Mouse (Mus musculus) ES-E14 (cell line): ENCODE data around the gene Mt1. TPM values are rescaled to one million over a fixed set of nuclear protein-coding genes. Genes with fewer than 3 reads are reported as not detected.
A peak's percentile ranks its signal among the peaks of the same experiment; 100 is the strongest.

ENCODE experiments used
- DNase-seq: peaks from one replicate; pipeline ENCODE4 v3.0.0-alpha.2; 2013; ENCODE audit warnings: low read depth, low spot score
- H3K27ac ChIP-seq: 2 replicates; pipeline ENCODE4 v1.5.1; 2012; ENCODE audit warnings: low read depth, mild to moderate bottlenecking, low read length, moderate library complexity, mixed read lengths; ENCODE audit not compliant: poor library complexity, insufficient read depth, severe bottlenecking
- H3K36me3 ChIP-seq: 2 replicates; pipeline ENCODE4 v1.6.1; 2012; ENCODE audit warnings: mild to moderate bottlenecking, low read length, moderate library complexity, mixed read lengths; ENCODE audit not compliant: control insufficient read depth, poor library complexity, insufficient read depth, severe bottlenecking
- H3K4me1 ChIP-seq, 2 experiments: fragments of 150-350 bp in 1 of 2; sonication (generic) in 1 of 2; 2 replicates each; pipeline ENCODE4 v1.6.1; 2012; ENCODE audit warnings: low read length in 2 of 2, mild to moderate bottlenecking in 1 of 2, mixed read lengths in 1 of 2; ENCODE audit not compliant: control insufficient read depth in 2 of 2, insufficient read depth in 2 of 2, poor library complexity in 1 of 2
- H3K4me3 ChIP-seq, 2 experiments: fragments of 150-350 bp in 1 of 2; sonication (generic) in 1 of 2; 2 replicates each; pipeline ENCODE4 v1.5.1; 2012; ENCODE audit warnings: low read length in 2 of 2, low read depth in 1 of 2, mild to moderate bottlenecking in 1 of 2, mixed read lengths in 1 of 2; ENCODE audit not compliant: insufficient read depth in 1 of 2, poor library complexity in 1 of 2, severe bottlenecking in 1 of 2
- H3K9ac ChIP-seq: 2 replicates; pipeline ENCODE4 v1.6.1; 2012; ENCODE audit warnings: low read depth, mild to moderate bottlenecking, low read length, mixed read lengths; ENCODE audit not compliant: poor library complexity, insufficient read depth, severe bottlenecking
- H3K9me3 ChIP-seq: fragments of 150-350 bp; sonication (generic); 2 replicates; pipeline ENCODE4 v1.6.1; 2012; ENCODE audit warnings: low read depth, mild to moderate bottlenecking, low read length; ENCODE audit not compliant: control insufficient read depth, insufficient read depth
- CHD2 ChIP-seq: IDR thresholded peaks from 2 replicates; pipeline ENCODE4 v1.6.1; 2014; ENCODE audit warnings: mild to moderate bottlenecking, low read depth, low read length, inconsistent platforms
- HCFC1 ChIP-seq: IDR thresholded peaks from 2 replicates; pipeline ENCODE4 v1.6.1; 2012; ENCODE audit warnings: low read length, inconsistent platforms, borderline replicate concordance; ENCODE audit not compliant: insufficient read depth
- MAFK ChIP-seq: IDR thresholded peaks from 2 replicates; pipeline ENCODE4 v1.6.1; 2014; ENCODE audit warnings: mild to moderate bottlenecking, low read depth, low read length, inconsistent platforms; ENCODE audit not compliant: insufficient read depth
- ZC3H11A ChIP-seq: IDR thresholded peaks from 2 replicates; pipeline ENCODE4 v1.6.1; 2012; ENCODE audit warnings: low read depth, mild to moderate bottlenecking, inconsistent platforms, low read length, borderline replicate concordance
- ZNF384 ChIP-seq: IDR thresholded peaks from 2 replicates; pipeline ENCODE4 v1.6.1; 2012; ENCODE audit warnings: low read depth, low read length, inconsistent platforms
- in situ Hi-C, 2 experiments: fragments of 600-800 bp; cut with MboI; formaldehyde crosslinking; loops; one replicate each; pipeline ENCODE4 v1.15.1; 2025; ENCODE audit warnings: low sequenced_read_pairs in 2 of 2, inconsistent platforms in 1 of 2; ENCODE audit not compliant: unreplicated experiment in 2 of 2
- total RNA-seq: library from RNA; depleted of rRNA; stranded (reverse); fragments of 300-350 nt; gene quantifications from 2 replicates; pipeline ENCODE4 v1.2.3, GENCODE M21; 2012

Mt1 gene
- total RNA-seq, 1 experiment, result 332 TPM

GRCm38 (mm10) chr8:94174619-94175213 is 4.2 kb upstream of the Mt1 start:
- in situ Hi-C loops, result no loop called here

GRCm38 (mm10) chr8:94177716-94178390 is 1.0 kb upstream of the Mt1 start:
- in situ Hi-C loops, result no loop called here

More at GRCm38 (mm10) chr8:94174619-94175213, 4.2 kb upstream of the Mt1 start:
- no peaks in the 10 kb centered on the region; the same call in 1 of the 2 replicates for H3K36me3 ChIP-seq
- peak; percentile 85 for DNase-seq
- no peak for TF ChIP-seq ZC3H11A
- no peak for TF ChIP-seq ZNF384
- no peak for TF ChIP-seq HCFC1
- no peak for TF ChIP-seq CHD2
- no peak for TF ChIP-seq MAFK
- H3K9ac ChIP-seq, result no peak overlapping the region
- H3K9me3 ChIP-seq, result no peaks in the 10 kb centered on the region
- 0 out of 2 replicates have a peak overlapping the region, but pooled peaks have one; percentile 44 for H3K27ac ChIP-seq
- peaks cover 2 to 13% of the 10 kb centered on the region in 2 experiments; a peak in 1 of 4 replicates for H3K4me1 ChIP-seq
- H3K4me3 ChIP-seq, result no peak overlapping the region

GRCm38 (mm10) chr8:94179713-94180560 is 1.1 kb downstream of the Mt1 start:
- TF ChIP-seq HCFC1 (no peak), MAFK (no peak), ZC3H11A (no peak), CHD2 (no peak), ZNF384 (no peak)
- Histone ChIP-seq H3K9ac (peak overlapping the region; percentile 83), H3K36me3 (peaks cover 4% of the 10 kb centered on the region; the same call in 1 of the 2 replicates), H3K27ac (0 out of 2 replicates have a peak overlapping the region, but pooled peaks have one; percentile 54), H3K9me3 (no peaks in the 10 kb centered on the region), H3K4me1 (peaks cover 9 to 12% of the 10 kb centered on the region in 2 experiments; a peak in 3 of 4 replicates), H3K4me3 (peak overlapping the region; percentile 79 to 80)
- in situ Hi-C loops, result no loop called here
- DNase-seq, result no peak

More at GRCm38 (mm10) chr8:94177716-94178390, 1.0 kb upstream of the Mt1 start:
- H3K27ac ChIP-seq, result no peak overlapping the region
- H3K36me3 ChIP-seq, result peaks cover 4% of the 10 kb centered on the region; the same call in 1 of the 2 replicates
- no peak overlapping the region for H3K4me3 ChIP-seq
- no peak for TF ChIP-seq CHD2
- no peak for TF ChIP-seq ZNF384
- no peak for TF ChIP-seq MAFK
- no peak for TF ChIP-seq HCFC1
- no peak for TF ChIP-seq ZC3H11A
- H3K4me1 ChIP-seq, result peaks cover 7 to 8% of the 10 kb centered on the region in 2 experiments; a peak in 3 of 4 replicates
- no peak overlapping the region for H3K9ac ChIP-seq
- H3K9me3 ChIP-seq, result no peaks in the 10 kb centered on the region
- DNase-seq, result no peak

- no peak for DNase-seq
- Histone ChIP-seq H3K27ac (no peak overlapping the region), H3K4me3 (peak overlapping the region; percentile 79 to 80; a peak in 2 of 4 replicates), H3K36me3 (peaks cover 4% of the 10 kb centered on the region; the same call in 1 of the 2 replicates), H3K9ac (no peak overlapping the region; the same call in 1 of the 2 replicates), H3K4me1 (peaks cover 9 to 12% of the 10 kb centered on the region in 2 experiments; a peak in 3 of 4 replicates), H3K9me3 (no peaks in the 10 kb centered on the region)
- no peak for TF ChIP-seq MAFK
- no peak for TF ChIP-seq ZC3H11A
- no peak for TF ChIP-seq ZNF384
- no peak; the same call in 1 of the 2 replicates for TF ChIP-seq CHD2
- no peak for TF ChIP-seq HCFC1
- in situ Hi-C loops, result no loop called here
Observed at GRCm38 (mm10) chr8:94180561-94180908, 1.7 kb downstream of the Mt1 start.
